Mouse (Mus musculus) brain, embryonic 14.5 days (tissue): ENCODE measurements around the gene Map4k3.

Source experiments
- CTCF ChIP-seq: fragments of 200-500 bp; IDR thresholded peaks from 2 replicates; pipeline ENCODE4 v1.5.1; 2012; ENCODE audit warnings: inconsistent platforms, mild to moderate bottlenecking, moderate library complexity, borderline replicate concordance; ENCODE audit not compliant: insufficient read depth, insufficient read length; ENCODE audit errors: extremely low read depth
- POLR2A ChIP-seq: fragments of 200-500 bp; IDR thresholded peaks from 2 replicates; pipeline ENCODE4 v1.6.1; 2012; ENCODE audit warnings: mild to moderate bottlenecking, inconsistent platforms, borderline replicate concordance; ENCODE audit not compliant: poor library complexity, insufficient read depth, insufficient read length, severe bottlenecking; ENCODE audit errors: extremely low read depth

DNA sequence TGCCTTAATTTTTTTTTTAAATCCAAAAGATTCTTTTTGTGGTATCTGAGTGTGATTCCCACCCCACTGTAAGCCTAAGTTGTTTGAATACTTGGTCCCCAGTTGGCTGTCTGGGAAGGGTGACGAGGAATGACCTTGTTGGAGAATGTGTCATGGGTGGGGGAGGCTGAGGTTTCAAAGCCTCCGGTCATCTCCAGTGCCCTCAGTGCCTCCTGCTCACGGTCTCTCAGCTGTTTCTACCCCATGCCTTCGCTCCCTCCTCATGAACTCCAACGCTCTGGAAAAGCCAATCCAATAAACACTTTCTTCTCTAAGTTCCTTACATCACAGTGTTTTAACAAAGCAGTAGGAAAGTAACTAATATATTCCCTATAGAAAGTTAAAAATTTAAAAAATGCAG, 45.2 kb downstream of the Map4k3 start:
- TF ChIP-seq POLR2A (no peak), CTCF (no peak)
